Mouse (Mus musculus): ENCODE measurements around the gene Slc7a4. TPM values are rescaled to one million over a fixed set of nuclear protein-coding genes. Genes with fewer than 3 reads are reported as not detected.

The Slc7a4 gene
- polyA plus RNA-seq, 1 experiment: 332 TPM

Other genes starting within 250 kb of the Slc7a4 start
- 7.1 and 9.6 TPM in 2 replicates for gene Snap29, start 177.2 kb downstream of the Slc7a4 start, polyA plus RNA-seq (2012; rRNA removed)
- 69.0 and 77.6 TPM in 2 replicates for gene Pi4ka, start 176.9 kb downstream of the Slc7a4 start, polyA plus RNA-seq (2012; rRNA removed)
- 28.0 and 28.5 TPM in 2 replicates for gene Crkl, start 131.2 kb downstream of the Slc7a4 start, polyA plus RNA-seq (2012; rRNA removed)
- 1.9 and 3.3 TPM in 2 replicates for gene Aifm3, start 93.6 kb downstream of the Slc7a4 start, polyA plus RNA-seq (2012; rRNA removed)
- 141 and 201 TPM in 2 replicates for gene Lztr1, start 74.5 kb downstream of the Slc7a4 start, polyA plus RNA-seq (2012; rRNA removed)
- 79.7 and 91.9 TPM in 2 replicates for gene Thap7, start 52.1 kb downstream of the Slc7a4 start, polyA plus RNA-seq (2012; rRNA removed)
- 8.6 and 12.0 TPM in 2 replicates for gene Lrrc74b, start 22.0 kb downstream of the Slc7a4 start, polyA plus RNA-seq (2012; rRNA removed)
- 6.8 and 9.0 TPM in 2 replicates for gene P2rx6, start 21.3 kb downstream of the Slc7a4 start, polyA plus RNA-seq (2012; rRNA removed)
- gene Smpd4, start 36.1 kb upstream of the Slc7a4 start, polyA plus RNA-seq (2012; rRNA removed): 52.4 and 69.2 TPM in 2 replicates
- gene Ccdc74a, start 63.3 kb upstream of the Slc7a4 start, polyA plus RNA-seq (2012; rRNA removed): 15.7 and 23.9 TPM in 2 replicates
- 79.6 and 82.6 TPM in 2 replicates for gene Med15, start 149.7 kb upstream of the Slc7a4 start, polyA plus RNA-seq (2012; rRNA removed)
- 44.3 and 56.7 TPM in 2 replicates for gene Klhl22, start 176.4 kb upstream of the Slc7a4 start, polyA plus RNA-seq (2012; rRNA removed)
- gene Scarf2, start 214.1 kb upstream of the Slc7a4 start, polyA plus RNA-seq (2012; rRNA removed): 29.3 and 32.9 TPM in 2 replicates
- gene B830017H08Rik, start 249.9 kb upstream of the Slc7a4 start, polyA plus RNA-seq (2012; rRNA removed): not detected in 2 replicates